Mouse (Mus musculus): Measurements from ENCODE around the gene Mphosph8. TPM values are rescaled to one million over a fixed set of nuclear protein-coding genes. Genes with fewer than 3 reads are reported as not detected.

The Mphosph8 gene
- polyA plus RNA-seq, 1 experiment from 2014 or later, result 31.5 TPM

DNA sequence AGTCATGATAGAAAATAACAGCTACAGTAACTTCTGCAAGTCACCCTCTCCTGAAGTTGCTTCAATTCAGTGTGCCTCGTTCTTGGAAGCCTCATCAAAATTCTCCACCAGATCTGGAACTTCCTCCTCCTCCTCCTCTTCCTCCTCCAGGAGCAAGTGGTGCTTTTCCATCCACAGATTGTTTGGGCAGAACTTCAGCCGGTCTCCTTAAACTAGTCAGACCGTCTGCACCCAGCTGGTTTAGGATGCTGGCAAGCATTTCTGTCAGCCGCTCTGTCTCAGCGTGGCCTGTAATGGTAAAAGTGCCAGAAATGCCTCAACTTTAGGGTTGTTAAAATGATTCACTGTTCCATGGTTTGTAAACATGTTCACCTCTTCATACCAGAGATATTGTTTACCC is 2.4 kb upstream of the Mphosph8 start:
- 0 out of 2 replicates have a peak, but pooled peaks cover under 1% of the 10 kb centered on the region for H3K36me3 ChIP-seq (ENCODE audit: control insufficient read depth, insufficient read depth, low read length)
- peaks cover 0 to 16% of the 10 kb centered on the region in 2 experiments; a peak in 3 of 4 replicates for H3K4me1 ChIP-seq (ENCODE audit: control insufficient read depth in 2 of 2, insufficient read depth in 2 of 2, low read length in 2 of 2)
- no peak overlapping the region for H3K4me2 ChIP-seq (ENCODE audit: low read length)
- no peak overlapping the region for H3K9ac ChIP-seq (ENCODE audit: low read length)
- H3K27ac ChIP-seq (replicated peaks in 1 of 2; ENCODE audit: control insufficient read depth in 1 of 2, insufficient read depth in 1 of 2, low read depth in 2 of 2, low read length in 2 of 2), result no peak overlapping the region
- no peaks in the 10 kb centered on the region for H3K27me3 ChIP-seq (ENCODE audit: control insufficient read depth, insufficient read depth, low read length)
- WGBS, result 64% methylated on average over 5 of the region's 5 CpGs
- no peaks in the 10 kb centered on the region for H3K9me3 ChIP-seq (ENCODE audit: control insufficient read depth, low read length)
- H3K4me3 ChIP-seq (ENCODE audit: control insufficient read depth in 1 of 2, insufficient read depth in 1 of 2, low read depth in 1 of 2, low read length in 2 of 2), result no peak overlapping the region
- no peak for ATAC-seq (ENCODE audit: insufficient number of reproducible peaks, insufficient read depth, low FRiP score, low read depth)

DNA sequence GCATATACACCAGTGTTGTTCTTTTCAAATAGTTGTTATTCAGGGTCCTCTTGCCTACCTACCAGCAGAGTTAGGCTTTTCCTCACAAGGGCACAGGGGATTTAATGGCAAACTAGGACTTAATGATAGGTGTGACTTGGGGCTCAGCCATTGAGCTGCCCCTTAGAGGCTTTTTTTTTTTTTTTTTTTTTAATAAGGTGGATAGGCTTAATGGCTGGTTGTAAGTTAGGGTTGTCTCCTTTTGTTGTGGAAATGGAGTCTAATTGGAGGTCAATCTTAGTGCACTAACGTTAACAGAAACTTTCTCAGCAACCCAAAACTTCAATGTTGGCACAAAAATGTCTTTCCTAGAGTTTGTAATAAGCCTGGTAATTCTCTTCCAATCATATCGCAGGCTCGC is 1.1 kb upstream of the Mphosph8 start:
- no peaks in the 10 kb centered on the region for H3K27me3 ChIP-seq (ENCODE audit: control insufficient read depth, insufficient read depth, low read length)
- H3K4me1 ChIP-seq (ENCODE audit: control insufficient read depth in 2 of 2, insufficient read depth in 2 of 2, low read length in 2 of 2), result peaks cover 0 to 20% of the 10 kb centered on the region in 2 experiments; a peak in 3 of 4 replicates
- no peak overlapping the region for H3K27ac ChIP-seq (replicated peaks in 1 of 2; ENCODE audit: control insufficient read depth in 1 of 2, insufficient read depth in 1 of 2, low read depth in 2 of 2, low read length in 2 of 2)
- WGBS, result 77% methylated on average over 3 of the region's 3 CpGs
- no peak for ATAC-seq (ENCODE audit: insufficient number of reproducible peaks, insufficient read depth, low FRiP score, low read depth)
- H3K4me3 ChIP-seq (ENCODE audit: control insufficient read depth in 1 of 2, insufficient read depth in 1 of 2, low read depth in 1 of 2, low read length in 2 of 2), result 0 out of 4 replicates have a peak overlapping the region, but pooled peaks of 1 of the 2 experiments have one; percentile 65
- no peaks in the 10 kb centered on the region for H3K9me3 ChIP-seq (ENCODE audit: control insufficient read depth, low read length)
- H3K4me2 ChIP-seq (ENCODE audit: low read length), result peak overlapping the region; percentile 81; the same call in 1 of the 2 replicates
- no peaks in the 10 kb centered on the region for H3K36me3 ChIP-seq (ENCODE audit: control insufficient read depth, insufficient read depth, low read length)
- no peak overlapping the region for H3K9ac ChIP-seq (ENCODE audit: low read length)

DNA sequence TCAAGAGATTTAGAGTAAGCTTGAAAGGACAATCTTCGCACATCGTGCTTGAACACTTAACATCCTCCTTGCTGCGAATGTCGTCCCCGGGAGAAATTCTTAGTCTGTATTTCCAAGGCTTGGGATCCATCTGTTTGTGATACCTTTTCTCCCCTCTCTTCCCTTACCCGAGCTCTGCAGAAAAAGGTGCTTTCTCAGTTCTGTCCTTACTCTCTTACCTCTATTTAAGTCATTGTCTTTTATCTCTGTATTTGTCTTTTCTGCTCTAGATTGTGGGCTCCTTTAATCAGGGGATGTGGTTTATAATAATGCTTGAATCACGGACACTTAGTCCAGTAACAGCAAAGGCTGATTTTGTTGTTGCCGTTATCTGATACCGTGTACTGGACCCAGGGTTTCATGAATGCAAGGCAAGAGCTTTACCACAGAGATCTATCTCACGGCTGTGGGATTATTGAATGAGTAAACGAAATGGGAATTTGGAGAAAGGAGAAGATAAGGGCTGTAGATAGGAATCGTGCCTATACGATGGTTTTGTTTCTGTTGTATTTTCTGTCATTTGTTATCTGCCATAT is 1.1 kb downstream of the Mphosph8 start:
- H3K4me3 ChIP-seq (ENCODE audit: control insufficient read depth in 1 of 2, insufficient read depth in 1 of 2, low read depth in 1 of 2, low read length in 2 of 2), result peak overlapping the region; percentile 65 to 76
- WGBS, result 2% methylated on average over 13 of the region's 13 CpGs
- H3K9me3 ChIP-seq (ENCODE audit: control insufficient read depth, low read length), result no peaks in the 10 kb centered on the region
- ATAC-seq (ENCODE audit: insufficient number of reproducible peaks, insufficient read depth, low FRiP score, low read depth), result no peak
- H3K4me1 ChIP-seq (ENCODE audit: control insufficient read depth in 2 of 2, insufficient read depth in 2 of 2, low read length in 2 of 2), result peaks cover 0 to 20% of the 10 kb centered on the region in 2 experiments; a peak in 3 of 4 replicates
- peak overlapping the region; percentile 87 to 89 for H3K27ac ChIP-seq (replicated peaks in 1 of 2; ENCODE audit: control insufficient read depth in 1 of 2, insufficient read depth in 1 of 2, low read depth in 2 of 2, low read length in 2 of 2)
- H3K27me3 ChIP-seq (ENCODE audit: control insufficient read depth, insufficient read depth, low read length), result no peaks in the 10 kb centered on the region
- peak overlapping the region; percentile 81 for H3K4me2 ChIP-seq (ENCODE audit: low read length)
- peaks cover 19% of the 10 kb centered on the region for H3K36me3 ChIP-seq (ENCODE audit: control insufficient read depth, insufficient read depth, low read length)
- H3K9ac ChIP-seq (ENCODE audit: low read length), result peak overlapping the region; percentile 79

DNA sequence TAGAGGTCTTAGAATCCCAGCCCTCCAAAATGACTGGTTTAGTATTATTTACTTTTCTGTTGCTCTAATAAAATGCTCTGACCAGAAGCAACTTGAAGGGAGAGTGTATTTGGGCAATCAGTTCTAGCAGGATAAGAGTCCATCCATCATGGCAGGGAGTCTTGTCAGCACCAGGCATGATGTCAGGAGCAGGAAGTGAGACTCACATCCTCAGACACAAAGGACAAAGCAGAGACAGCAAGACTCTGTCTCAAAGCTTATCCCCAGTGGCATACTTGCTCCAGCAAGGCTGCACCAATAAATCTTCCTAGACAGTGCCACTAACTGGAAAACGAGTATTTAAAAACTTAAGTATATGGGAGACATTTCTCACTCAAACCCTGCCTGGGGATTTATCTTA is 17.4 kb downstream of the Mphosph8 start:
- 58% methylated on average over 1 of the region's 1 CpGs for WGBS

DNA sequence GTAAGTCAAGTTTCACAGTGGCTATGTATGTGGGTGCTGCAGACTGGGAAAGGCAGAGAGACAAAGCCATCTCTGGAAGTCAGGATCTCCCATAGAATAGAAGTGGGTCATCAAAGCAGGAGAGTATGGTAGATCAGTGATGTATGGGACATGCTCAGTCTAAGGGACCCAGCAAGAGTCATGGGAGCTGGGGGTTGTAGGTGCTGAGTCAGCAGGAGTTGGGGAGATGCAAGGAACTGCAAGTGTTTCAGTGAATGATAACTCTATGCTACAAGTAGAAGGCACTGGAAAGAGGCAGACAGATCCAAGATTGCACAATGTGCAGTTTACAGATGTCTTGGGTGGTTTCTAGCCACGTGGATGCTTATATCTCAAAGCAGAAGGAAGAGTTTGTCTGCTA is 21.1 kb downstream of the Mphosph8 start:
- WGBS, result 94% methylated on average over 1 of the region's 1 CpGs
- Histone ChIP-seq H3K4me3 (ENCODE audit: control insufficient read depth in 1 of 2, insufficient read depth in 1 of 2, low read depth in 1 of 2, low read length in 2 of 2) (no peak overlapping the region), H3K36me3 (ENCODE audit: control insufficient read depth, insufficient read depth, low read length) (peaks cover 98% of the 10 kb centered on the region), H3K27ac (replicated peaks in 1 of 2; ENCODE audit: control insufficient read depth in 1 of 2, insufficient read depth in 1 of 2, low read depth in 2 of 2, low read length in 2 of 2) (no peak overlapping the region), H3K9me3 (ENCODE audit: control insufficient read depth, low read length) (no peaks in the 10 kb centered on the region), H3K27me3 (ENCODE audit: control insufficient read depth, insufficient read depth, low read length) (no peaks in the 10 kb centered on the region), H3K4me1 (ENCODE audit: control insufficient read depth in 2 of 2, insufficient read depth in 2 of 2, low read length in 2 of 2) (no peaks in the 10 kb centered on the region), H3K9ac (ENCODE audit: low read length) (no peak overlapping the region), H3K4me2 (ENCODE audit: low read length) (no peak overlapping the region)
- ATAC-seq (ENCODE audit: insufficient number of reproducible peaks, insufficient read depth, low FRiP score, low read depth), result no peak

More for the DNA sequence above, 17.4 kb downstream of the Mphosph8 start:
- Histone ChIP-seq H3K4me3 (ENCODE audit: control insufficient read depth in 1 of 2, insufficient read depth in 1 of 2, low read depth in 1 of 2, low read length in 2 of 2) (no peak overlapping the region), H3K9me3 (ENCODE audit: control insufficient read depth, low read length) (no peaks in the 10 kb centered on the region), H3K9ac (ENCODE audit: low read length) (no peak overlapping the region), H3K4me2 (ENCODE audit: low read length) (no peak overlapping the region), H3K27me3 (ENCODE audit: control insufficient read depth, insufficient read depth, low read length) (no peaks in the 10 kb centered on the region), H3K4me1 (ENCODE audit: control insufficient read depth in 2 of 2, insufficient read depth in 2 of 2, low read length in 2 of 2) (no peaks in the 10 kb centered on the region), H3K27ac (replicated peaks in 1 of 2; ENCODE audit: control insufficient read depth in 1 of 2, insufficient read depth in 1 of 2, low read depth in 2 of 2, low read length in 2 of 2) (no peak overlapping the region), H3K36me3 (ENCODE audit: control insufficient read depth, insufficient read depth, low read length) (peaks cover 96% of the 10 kb centered on the region)
- no peak for ATAC-seq (ENCODE audit: insufficient number of reproducible peaks, insufficient read depth, low FRiP score, low read depth)

DNA sequence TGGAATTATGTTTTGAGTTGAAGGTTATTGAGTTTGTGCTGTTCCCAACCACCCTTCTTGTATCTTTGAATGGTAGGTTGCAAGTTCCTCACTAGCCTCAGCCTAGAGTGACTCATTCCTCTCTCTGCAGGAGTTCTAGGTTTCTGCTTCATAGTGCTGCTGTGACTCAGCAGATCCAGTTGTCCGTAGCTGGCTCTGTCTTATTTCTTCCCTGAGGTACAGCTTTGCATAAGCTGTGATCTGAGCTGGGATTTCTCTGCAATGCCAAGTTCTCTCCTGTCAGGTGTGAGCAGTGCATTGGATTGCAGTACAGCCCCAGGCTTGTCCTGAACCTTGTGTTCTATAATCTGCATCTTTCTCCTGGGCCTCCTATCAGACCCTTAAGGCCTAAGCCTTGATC is 21.7 kb downstream of the Mphosph8 start:
- WGBS, result 81% methylated on average over 1 of the region's 1 CpGs
- H3K27ac ChIP-seq (replicated peaks in 1 of 2; ENCODE audit: control insufficient read depth in 1 of 2, insufficient read depth in 1 of 2, low read depth in 2 of 2, low read length in 2 of 2), result no peak overlapping the region
- no peaks in the 10 kb centered on the region for H3K4me1 ChIP-seq (ENCODE audit: control insufficient read depth in 2 of 2, insufficient read depth in 2 of 2, low read length in 2 of 2)
- H3K9ac ChIP-seq (ENCODE audit: low read length), result no peak overlapping the region
- H3K27me3 ChIP-seq (ENCODE audit: control insufficient read depth, insufficient read depth, low read length), result no peaks in the 10 kb centered on the region
- no peak for ATAC-seq (ENCODE audit: insufficient number of reproducible peaks, insufficient read depth, low FRiP score, low read depth)
- H3K4me2 ChIP-seq (ENCODE audit: low read length), result no peak overlapping the region
- H3K36me3 ChIP-seq (ENCODE audit: control insufficient read depth, insufficient read depth, low read length), result peaks cover 98% of the 10 kb centered on the region
- no peak overlapping the region for H3K4me3 ChIP-seq (ENCODE audit: control insufficient read depth in 1 of 2, insufficient read depth in 1 of 2, low read depth in 1 of 2, low read length in 2 of 2)
- H3K9me3 ChIP-seq (ENCODE audit: control insufficient read depth, low read length), result no peaks in the 10 kb centered on the region

DNA sequence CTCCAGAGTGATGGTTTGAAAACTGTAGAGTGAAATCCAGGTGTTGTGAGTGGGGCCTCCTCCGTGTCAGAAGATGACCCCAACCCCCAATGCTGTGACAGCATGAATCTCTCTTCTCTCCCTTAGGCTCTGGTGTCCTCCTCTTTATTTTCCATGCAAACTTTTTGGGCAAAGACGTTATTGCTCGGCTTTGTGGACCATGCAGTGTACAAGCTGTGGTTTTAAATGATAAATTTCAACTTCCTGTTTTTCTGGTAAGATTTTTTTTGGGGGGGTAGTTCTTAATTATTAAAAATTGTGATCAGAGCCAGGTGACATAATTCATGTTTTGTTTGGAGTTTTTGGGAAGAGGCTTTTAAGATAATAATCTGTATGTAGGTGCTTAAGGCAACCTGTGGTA is 27.4 kb downstream of the Mphosph8 start:
- 86% methylated on average over 3 of the region's 3 CpGs for WGBS
- H3K4me3 ChIP-seq (ENCODE audit: control insufficient read depth in 1 of 2, insufficient read depth in 1 of 2, low read depth in 1 of 2, low read length in 2 of 2), result no peak overlapping the region
- no peaks in the 10 kb centered on the region for H3K9me3 ChIP-seq (ENCODE audit: control insufficient read depth, low read length)
- H3K4me1 ChIP-seq (ENCODE audit: control insufficient read depth in 2 of 2, insufficient read depth in 2 of 2, low read length in 2 of 2), result peaks cover 0 to 6% of the 10 kb centered on the region in 2 experiments; a peak in 1 of 4 replicates
- no peak overlapping the region for H3K27ac ChIP-seq (replicated peaks in 1 of 2; ENCODE audit: control insufficient read depth in 1 of 2, insufficient read depth in 1 of 2, low read depth in 2 of 2, low read length in 2 of 2)
- no peak overlapping the region for H3K4me2 ChIP-seq (ENCODE audit: low read length)
- no peaks in the 10 kb centered on the region for H3K27me3 ChIP-seq (ENCODE audit: control insufficient read depth, insufficient read depth, low read length)
- H3K36me3 ChIP-seq (ENCODE audit: control insufficient read depth, insufficient read depth, low read length), result peaks cover 100% of the 10 kb centered on the region
- H3K9ac ChIP-seq (ENCODE audit: low read length), result no peak overlapping the region
- no peak for ATAC-seq (ENCODE audit: insufficient number of reproducible peaks, insufficient read depth, low FRiP score, low read depth)

DNA sequence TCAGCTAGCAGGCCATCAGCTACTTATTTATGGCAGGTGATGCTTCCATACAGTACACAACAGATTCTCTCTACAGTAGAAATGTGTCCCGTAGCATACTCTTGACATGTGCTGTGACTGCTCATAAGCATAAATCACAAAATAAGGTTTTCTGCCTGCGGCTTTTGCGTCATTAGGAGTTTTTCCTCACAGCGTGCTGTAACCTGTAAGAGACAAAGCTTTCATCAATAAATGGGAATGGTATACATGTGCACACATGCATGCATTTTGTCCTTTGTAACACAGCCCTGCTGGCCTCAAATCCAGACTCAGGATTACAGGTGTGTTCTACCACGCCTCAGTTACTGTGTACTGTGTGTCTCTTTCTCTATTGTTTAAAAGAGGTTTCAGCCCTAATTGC is 29.8 kb downstream of the Mphosph8 start:
- Histone ChIP-seq H3K4me3 (ENCODE audit: control insufficient read depth in 1 of 2, insufficient read depth in 1 of 2, low read depth in 1 of 2, low read length in 2 of 2) (no peak overlapping the region), H3K4me2 (ENCODE audit: low read length) (no peak overlapping the region), H3K27ac (replicated peaks in 1 of 2; ENCODE audit: control insufficient read depth in 1 of 2, insufficient read depth in 1 of 2, low read depth in 2 of 2, low read length in 2 of 2) (no peak overlapping the region), H3K9me3 (ENCODE audit: control insufficient read depth, low read length) (no peaks in the 10 kb centered on the region), H3K4me1 (ENCODE audit: control insufficient read depth in 2 of 2, insufficient read depth in 2 of 2, low read length in 2 of 2) (peaks cover 0 to 6% of the 10 kb centered on the region in 2 experiments; a peak in 1 of 4 replicates), H3K9ac (ENCODE audit: low read length) (no peak overlapping the region), H3K27me3 (ENCODE audit: control insufficient read depth, insufficient read depth, low read length) (no peaks in the 10 kb centered on the region), H3K36me3 (ENCODE audit: control insufficient read depth, insufficient read depth, low read length) (peaks cover 81% of the 10 kb centered on the region)
- 89% methylated on average over 5 of the region's 5 CpGs for WGBS
- ATAC-seq (ENCODE audit: insufficient number of reproducible peaks, insufficient read depth, low FRiP score, low read depth), result no peak
